Mouse (Mus musculus): ENCODE results near the gene Gm28047.

Gm28047 gene

DNA sequence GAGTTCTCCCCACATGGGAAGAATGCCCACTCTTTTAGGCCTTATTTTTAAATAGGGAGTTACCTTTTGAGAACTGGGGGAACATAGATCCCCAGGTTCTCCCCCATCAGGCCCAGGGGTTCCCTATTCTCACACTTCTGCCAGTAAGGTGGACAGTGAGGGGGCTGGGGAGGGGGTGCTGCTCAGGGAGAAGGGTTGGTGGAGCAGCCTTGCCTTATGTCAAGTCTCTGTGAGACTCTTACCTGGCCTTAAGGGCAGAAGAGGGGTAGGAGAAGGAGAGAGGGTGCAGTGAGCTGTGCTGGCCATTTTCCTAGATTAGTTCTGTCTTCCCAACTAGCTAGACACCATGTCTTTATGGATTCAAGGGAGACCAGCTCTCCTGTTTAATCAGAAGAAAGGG lies 112.4 kb downstream of the Gm28047 start:
- no peak for DNase-seq

DNA sequence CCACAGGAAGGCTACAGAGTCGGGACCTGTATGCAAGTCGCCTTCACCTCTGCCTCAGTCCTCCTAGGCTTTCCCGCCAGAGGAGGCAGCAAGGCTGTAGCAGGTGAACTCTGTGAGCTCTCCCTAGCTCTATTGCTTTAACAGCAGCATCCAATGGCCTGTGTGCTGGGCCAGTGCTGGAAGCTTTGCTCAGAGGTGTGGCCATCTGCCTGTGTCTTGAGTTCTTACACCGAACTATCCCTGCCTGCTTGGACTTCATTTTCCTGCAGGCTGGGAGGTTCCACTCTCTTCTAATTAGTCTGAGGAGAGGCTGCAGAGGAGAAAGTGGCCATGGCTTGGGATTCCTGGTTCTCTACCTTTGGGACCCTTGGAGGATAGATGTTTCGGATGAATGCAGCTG lies 112.9 kb downstream of the Gm28047 start:
- DNase-seq = no peak

DNA sequence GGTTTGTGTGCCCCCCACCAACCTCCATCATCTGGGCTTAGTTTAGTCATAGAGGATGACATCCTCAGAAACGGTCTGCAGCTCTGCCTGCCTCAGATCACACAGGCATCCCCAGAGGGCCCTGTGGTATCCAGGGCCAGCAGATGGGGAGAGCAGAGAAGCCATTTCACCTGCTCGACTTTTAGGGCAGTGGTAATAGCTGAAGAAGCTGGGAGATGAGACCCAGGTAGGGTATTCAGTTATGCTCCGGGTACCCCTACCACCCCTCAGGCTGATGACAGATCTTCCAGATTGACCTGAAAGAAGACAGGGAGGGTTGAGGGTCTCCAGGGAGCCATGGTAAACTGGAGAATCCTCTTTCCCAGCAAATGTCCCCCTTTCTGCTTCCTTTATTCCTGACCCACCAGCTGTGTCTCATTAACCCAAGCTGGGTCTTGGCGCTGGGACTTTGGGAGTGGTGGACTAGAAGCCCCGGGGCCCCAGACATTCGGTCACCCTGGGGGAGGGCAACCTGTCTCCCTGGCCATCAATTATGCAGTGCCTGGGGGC lies 113.5 kb downstream of the Gm28047 start:
- peak; percentile 56 for DNase-seq

DNA sequence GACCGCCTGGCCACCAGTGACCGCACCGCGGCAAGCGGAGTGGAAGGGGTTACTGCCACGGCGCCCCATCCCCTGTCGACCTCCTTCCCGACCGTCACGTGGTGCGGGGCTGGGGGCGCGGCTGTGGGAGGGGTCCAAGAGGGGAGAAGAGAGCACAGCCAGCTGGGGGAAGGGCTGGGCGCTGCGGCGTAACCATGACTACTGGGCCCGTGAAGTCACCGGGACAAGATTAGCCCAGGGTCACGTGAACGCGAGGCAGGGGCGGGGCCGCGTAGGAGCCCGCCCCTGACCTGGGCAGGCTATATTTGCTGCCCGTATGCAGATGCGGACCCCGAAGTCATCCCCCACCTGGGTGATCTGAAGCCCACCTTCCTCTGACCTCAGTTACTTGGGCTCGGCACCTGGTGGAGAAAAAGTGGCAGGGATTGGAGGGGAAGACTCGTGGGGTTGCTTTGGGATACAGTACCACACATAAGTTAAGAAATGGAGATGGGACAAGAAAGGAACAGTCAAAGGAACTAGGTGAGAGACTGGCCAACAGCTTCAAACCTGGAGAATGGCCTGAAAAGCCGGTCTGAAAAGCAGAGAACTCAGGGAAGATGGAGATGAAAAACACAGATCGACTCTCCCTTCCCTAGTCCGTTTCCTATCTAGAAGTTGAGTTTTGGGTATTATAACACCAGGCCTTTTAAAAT lies 114.1 kb downstream of the Gm28047 start:
- DNase-seq = peak; percentile 92

DNA sequence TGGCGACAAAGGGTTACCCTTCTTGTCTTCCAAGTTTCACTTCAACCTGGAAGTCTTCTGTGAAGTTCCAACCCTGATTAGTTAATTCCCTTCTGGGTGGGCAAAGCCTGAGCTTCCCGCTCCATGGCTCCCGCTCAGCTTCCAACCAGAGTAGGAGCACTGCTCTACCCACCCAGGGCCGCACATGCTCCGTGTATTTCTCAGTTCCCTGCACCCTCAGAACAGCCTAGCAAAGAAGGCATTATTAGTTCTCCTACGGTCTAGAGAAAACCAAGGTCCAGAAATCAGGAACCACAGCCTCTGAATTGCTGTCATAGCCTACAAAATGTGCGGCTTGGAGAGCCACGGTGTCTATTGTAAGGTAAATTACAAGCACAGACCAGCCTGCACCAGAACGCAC lies 114.8 kb downstream of the Gm28047 start:
- peak; percentile 38 for DNase-seq

DNA sequence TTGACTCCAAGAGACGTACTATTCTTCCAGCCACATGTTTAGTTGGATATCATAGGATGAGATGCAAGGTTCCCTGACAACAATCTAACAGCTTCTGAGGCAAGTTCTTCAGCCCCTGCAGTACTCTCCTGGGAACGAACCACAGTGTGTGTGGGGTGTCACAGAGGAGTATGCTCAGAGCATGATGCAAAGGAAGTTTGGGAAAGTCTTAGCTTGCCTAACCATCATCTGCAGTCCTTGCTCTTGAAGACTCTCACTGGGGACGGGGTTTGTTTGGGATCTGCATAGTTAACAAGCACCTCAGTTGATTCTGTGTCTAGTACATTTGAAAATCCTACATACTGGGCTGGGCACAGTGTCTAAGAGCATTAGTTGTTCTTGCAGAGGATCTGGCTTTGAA lies 116.5 kb downstream of the Gm28047 start:
- no peak for DNase-seq

DNA sequence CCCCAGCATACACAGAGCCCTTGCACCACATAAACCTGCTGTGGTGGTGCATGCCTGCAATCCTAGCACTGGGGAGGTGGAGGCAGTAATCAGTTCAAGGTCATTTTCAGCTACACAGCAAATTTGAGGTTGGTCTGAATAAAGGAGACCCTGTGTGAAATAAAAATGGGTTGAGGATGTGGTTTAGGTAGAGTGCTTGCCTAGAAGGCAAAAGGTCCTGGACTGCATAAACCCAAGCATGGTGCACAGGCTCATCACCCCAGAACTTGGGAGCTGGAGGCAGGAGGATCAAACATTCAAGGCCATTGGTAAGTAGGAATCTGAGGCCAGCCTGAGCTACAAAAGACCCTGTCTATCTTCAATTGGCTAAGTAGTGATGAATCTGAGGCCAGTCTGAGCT lies 117.3 kb downstream of the Gm28047 start:
- no peak for DNase-seq

DNA sequence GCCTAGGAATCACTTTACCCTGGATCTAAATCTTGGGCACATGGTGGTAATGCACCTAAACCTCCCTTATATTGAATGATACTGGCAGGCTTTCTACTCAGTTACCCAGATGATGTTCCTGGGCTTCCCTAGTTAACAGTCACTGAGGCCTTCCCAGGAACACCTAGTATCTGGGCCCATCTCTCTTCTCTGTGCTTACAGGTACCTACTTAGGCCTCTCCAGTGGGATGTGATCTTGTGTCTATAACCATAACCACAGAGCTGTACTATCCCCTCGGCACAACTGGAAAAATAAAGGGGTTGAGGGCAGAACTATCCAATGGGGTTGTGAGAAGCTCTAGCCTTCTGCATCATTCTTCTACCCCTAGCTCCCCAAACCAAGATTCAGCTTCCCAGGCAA lies 118.0 kb downstream of the Gm28047 start:
- DNase-seq = no peak

DNA sequence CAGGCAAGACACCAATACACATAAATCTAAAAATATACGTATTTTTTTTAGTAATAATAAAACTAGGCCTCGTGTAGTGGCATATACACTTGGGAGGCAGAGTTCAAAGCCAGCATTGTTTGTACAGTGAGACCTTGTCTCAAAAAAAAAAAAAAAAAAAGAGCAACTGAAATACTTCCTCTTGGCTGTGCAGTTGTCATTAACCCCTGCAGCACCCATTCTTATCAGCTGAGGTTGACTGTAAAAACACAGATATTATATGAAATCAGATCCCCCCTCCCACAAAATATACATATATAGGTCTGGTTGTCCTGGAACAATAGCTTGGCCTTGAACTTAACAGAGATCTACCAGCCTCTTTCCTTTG lies 118.4 kb downstream of the Gm28047 start:
- DNase-seq = no peak

DNA sequence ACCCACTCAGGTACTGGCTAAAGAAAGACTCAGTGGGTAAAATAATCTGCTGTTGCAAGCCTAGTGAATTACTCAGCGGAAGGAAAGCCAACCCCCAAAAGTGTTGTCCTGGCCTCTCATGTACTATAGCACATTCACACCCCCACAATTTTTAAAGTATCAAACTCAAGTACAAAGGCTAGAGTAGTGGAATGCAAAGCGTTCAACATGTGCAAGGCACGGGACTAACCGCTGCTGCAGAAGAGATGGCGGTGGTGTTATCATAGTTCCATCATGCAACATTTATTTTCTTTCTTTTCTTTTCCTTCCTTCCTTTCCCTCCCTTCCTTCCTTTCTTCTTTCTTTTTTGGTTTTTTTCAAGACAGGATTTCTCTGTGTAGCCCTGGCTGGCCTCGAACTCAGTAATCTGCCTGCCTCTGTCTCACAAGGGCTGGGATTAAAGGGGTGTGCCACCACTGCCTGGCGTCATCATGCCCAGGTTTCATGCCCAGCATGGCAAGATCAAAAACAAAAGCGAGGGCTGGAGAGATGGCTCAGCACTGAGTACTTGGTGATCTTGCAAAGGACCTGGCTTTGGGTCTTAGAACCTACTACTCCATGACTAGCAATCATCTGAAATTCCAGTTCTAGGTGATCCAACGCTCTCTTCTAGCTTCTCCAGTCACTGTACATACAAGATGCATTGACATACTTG lies 119.0 kb downstream of the Gm28047 start:
- no peak for DNase-seq

DNA sequence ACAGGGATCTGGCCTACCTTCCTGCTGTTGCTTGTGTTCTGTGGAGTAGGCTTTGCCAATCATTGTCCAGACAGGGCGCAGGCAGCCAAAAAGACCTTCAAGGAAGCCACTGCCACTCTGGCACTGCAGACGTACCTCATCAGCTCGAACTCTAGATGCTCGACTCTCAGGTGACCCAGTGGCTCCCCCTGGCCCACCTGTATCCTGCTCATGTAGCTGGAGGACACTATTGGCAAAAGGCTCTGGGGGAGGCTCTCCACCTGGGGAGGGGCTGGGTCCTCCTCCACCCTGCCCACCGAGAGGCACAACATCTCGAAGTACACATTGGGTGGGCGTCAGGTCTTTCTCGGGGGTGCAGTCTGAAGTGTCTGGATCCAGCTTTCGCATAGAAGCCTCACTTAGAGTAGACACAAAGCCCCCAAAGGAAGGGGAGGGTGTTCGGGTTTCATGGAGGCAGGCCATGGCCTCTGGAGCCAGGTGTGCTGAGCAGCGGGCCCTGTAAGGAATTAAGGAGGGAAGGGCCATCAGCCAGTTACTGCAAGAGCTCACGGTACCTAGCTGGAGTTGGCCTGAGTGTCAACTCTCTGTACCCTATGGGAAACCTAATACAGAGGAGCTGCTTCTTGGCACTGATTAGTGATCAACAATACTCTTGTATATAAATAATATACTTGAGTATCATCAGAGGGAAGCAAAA lies 119.6 kb downstream of the Gm28047 start:
- no peak for DNase-seq

DNA sequence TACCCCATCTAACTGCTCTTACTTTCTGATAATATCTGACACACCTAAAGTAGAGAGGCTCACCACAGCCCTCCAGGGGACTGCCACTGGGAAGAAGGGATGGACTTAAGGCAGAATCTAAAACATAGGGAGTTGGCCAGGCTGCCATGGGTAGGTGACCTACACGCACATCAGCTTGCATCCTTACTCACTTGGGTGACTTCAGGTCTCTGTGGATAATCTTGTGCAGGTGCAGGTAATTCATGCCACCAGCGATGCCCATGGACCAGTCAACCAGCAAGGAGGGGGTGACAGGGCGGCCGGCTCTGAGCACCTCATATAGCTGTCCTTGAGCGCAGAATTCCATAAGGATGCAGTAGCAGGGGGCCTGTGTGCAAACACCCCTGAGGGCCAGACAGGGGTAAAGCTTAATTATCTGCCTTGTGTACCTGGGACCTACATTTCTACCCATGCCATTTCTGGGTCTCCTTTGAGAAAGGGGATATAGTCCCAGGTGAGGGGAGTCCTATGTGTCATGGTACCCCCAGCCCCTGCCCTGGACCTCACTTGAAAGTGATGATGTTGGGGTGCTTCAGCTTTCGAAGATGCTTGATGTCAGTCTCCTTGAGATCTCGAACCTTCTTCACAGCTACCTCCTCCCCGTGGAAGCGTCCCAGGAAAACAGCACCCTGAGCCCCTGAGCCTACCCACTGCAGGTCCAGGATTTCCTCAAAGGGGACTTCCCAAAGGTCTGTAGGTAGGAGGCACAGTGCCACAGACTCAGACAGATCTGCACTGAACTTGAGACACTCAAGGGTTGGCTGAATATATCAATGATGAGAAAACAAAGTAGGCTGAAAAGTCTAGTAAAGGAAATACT lies 120.7 kb downstream of the Gm28047 start:
- DNase-seq = no peak

DNA sequence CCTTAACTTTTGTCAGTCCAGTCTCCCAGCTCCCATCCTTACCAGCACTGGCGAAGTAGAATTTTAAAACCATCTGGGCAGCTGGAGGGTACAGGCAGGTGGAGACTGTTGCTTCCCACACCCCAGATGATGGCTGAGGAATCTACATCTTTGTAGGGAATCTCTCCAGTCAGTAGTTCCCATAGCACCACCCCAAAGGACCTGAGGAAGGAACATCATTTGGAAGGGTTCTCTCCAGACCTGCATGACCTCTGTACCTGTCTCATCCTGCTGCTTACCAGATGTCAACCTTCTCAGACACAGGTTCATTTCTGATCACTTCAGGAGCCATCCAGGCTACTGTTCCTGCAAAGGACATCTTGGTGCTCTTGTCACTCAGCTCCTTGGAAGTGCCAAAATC lies 121.4 kb downstream of the Gm28047 start, which contains the start of gene Gm10337:
Gene Gm10337 (plus strand): TSS at position 276 of the 400 bp plus-strand sequence.
- DNase-seq = no peak

DNA sequence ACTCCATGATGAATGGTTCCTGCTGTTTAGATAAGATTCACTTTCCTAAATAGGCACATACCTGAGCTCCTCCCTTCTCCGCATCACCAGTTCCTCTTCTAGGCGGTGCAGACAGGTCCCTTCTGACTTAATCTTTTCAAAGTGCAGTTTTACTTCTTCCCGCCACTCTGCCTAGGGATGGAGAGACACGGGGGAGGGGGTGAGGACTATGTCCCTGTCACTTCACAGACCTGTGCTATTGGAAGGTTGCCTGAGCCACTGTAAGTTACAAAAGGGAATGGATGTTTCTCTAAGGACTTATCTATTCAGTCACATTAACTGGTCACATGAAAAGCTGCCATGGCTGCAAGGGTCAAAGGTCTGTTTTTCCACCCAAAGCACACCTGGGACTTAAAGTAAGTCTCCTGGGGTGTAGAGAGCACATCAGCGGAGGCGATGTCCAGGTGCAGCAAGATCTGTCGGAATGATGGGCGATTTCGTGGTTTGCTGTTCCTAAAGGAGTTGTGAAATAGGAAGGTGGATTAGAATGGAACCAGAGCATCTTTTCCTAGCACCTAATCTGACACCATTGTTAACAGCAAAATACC lies 122.5 kb downstream of the Gm28047 start:
- no peak for DNase-seq

DNA sequence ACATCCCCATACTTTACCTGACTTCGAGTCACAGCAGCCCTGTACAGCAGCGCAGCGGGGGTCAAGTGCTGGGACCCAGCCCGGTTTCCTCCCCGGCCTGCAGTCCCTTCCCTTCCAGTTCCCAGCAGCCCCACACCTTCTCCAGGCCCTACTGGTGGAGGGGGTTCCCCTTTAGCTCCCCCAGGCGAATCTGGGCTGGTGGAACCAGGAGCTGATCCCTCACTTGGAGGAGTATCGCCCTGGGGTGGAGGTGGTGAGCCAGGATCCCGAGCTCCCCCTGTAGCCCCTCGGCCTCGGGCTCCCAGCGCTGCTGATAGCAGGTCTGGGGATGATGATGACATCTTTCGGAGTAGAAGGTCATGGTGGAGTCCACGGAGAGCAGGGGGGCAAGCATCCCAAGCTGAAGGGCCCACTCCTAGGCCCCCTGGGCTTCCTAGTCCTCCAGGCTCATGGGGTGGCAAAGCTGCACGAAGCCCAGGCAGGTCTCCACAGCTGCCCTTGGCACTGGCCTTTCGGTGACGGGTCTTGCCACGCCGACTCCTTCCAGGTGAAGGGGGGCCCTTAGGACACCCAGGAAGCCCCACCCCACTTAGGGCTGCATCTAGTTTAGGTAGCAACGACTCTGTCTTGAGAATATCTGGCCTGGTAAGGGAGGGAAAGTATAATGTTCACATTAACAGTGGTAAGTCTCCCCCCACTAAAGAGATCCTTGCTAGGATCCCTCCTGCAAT lies 123.6 kb downstream of the Gm28047 start:
- no peak for DNase-seq

DNA sequence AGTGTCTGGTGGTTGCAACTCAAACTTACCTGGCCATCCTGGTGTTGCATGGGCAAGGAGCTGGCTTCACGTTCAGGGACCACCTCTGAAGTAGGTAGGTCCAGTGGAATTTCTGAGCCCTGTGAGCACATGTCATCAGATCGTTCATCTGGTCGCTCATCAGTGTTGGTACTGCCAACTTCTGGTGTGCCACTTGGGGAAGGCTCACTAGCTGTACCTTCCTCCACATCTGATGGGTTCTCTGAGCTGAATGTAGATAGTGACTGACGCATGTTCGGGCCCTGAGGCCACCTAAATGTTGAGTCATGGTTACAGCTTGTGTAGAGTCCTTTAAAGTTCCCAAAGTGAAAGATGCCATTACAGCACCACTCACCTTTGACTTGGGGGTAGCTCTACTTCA lies 124.4 kb downstream of the Gm28047 start:
- DNase-seq = no peak

DNA sequence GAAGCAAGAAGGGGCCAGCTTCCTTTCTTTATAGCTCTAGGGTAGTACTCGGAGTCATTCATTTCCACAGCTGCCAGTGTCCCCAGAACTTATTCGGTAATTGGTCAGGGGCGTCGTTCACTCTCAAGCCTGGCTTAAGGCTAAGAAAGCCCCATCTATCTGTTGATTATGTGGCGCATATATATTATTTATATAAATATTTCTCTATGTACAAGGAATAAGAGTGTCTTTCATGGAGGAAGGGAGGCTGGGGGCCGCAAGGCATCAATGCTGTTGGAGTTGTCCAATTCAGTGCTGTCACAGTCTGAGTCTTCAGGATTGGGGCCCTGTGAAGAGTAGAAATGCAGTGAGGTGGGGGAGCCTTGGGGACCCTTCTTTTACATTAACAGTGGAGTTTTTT lies 125.0 kb downstream of the Gm28047 start:
- DNase-seq = no peak

DNA sequence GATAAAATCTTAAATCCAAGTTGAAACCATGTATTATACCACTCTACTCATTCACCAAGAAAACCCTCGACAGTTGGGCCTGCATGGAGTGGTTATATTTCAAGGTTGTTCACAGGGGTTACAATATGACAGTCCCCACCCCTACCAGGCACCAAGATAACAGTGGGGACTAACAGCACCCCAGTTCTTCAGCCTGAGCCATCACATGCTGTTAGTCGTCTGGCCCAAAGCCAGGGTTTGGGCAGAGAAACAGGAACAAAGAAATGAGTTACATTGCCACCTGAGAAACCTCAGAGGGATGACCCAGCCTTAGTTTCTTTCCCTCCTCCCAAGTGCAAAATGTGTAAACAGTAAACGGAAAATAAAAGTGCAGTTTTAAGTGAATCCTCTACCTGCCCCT lies 125.5 kb downstream of the Gm28047 start:
- DNase-seq = no peak

DNA sequence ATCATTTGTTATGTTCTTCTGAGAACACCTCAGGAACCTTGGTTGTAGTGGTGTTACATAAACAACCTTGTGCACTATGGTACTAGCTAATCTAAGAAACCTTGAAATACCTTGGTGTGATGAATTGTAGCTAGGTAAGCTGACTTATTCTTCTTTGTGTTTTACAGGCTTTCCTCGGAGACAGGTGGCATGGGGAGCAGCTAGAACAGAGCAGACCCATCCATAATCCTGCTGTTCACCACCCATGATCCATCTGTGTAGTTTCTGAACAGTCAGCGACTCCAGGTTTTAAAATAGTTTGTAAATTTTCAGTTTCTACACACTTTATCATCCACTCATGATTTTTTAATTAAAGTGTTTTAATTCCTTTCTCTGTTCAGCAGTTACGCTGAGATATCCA lies 126.5 kb downstream of the Gm28047 start:
- DNase-seq = no peak

DNA sequence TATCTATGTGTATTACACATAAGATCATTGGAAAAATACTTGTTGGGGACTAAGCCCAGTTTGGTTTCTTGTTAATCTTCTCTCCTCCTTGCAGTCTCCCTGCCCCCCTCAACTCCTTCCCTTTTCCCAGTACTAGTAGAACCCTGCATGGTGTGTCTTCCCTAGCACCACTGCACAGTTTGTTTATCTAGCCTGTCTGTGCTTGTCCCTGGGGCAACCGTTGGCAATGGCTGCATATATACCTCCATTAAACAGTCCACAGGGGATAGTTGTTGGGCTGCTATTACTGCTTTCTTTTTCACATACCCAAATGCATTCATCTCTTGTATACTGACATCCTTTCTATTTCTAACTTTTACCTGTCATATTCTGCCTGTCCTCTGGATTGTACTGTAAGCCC lies 137.2 kb downstream of the Gm28047 start:
- no peak for DNase-seq

DNA sequence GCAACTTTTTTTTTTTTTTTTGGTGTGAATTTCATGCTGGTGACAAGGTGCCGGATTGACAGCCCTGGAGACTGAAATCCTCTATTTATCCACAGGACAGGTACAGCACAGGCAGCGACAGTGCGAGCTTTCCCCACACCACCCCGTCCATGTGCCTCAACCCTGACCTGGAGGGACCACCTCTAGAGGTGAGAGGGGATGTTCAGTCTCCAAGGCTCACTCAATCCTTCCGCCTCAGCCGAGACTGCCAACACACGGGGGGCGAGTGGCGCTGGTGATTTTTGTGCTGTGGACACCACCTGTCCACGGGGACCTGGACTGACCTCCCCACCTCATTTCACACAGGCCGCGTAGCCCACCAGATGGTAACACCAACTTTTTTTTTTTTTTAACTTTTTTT lies 139.0 kb downstream of the Gm28047 start:
- DNase-seq = no peak

DNA sequence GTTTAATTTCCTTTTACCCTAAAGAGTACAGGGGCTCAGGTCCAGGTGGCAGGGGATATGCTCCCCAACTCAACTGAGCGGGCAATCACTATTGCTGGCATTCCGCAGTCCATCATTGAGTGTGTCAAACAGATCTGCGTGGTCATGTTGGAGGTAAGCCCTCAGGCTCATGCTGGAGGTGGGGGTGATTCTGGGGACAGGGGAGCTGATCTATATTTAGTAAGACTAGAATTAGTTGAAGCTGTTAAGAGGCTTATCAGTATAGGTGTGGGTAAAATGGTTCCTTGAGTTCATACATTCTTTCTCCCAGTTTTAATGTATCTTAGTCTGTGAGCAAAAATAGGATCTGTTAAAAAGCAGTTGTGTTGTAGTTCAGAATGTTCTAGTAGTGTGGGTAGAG lies 141.7 kb downstream of the Gm28047 start:
- no peak for DNase-seq
